Mouse (Mus musculus): Measurements from ENCODE around the gene Trpc4ap. TPM values are rescaled to one million over a fixed set of nuclear protein-coding genes. Genes with fewer than 3 reads are reported as not detected.
A peak's percentile ranks its signal among the peaks of the same experiment; 100 is the strongest.

Gene Trpc4ap
- polyA plus RNA-seq, 1 experiment from 2014 or later, result 181 TPM

DNA sequence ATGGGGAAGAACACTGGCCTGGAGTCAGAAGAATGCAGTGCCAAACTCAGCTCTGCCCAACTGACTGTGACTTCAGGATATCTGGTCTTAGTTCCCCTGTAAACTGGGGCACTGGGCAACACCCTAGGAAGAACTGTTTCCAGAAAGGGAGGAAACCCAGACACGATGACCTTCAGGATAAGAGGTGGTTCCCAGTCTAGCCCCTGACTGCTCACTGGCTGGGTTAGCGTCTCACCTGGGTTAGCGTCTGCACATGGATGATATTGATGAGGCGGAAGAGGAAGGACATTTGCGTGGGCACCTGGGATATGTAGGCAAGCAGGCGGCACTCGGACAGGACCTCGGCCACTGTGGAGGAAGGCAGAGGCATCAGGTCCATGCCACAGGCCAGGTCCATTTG, 56.2 kb downstream of the Trpc4ap start:
- Histone ChIP-seq H3K9me3 (no peaks in the 10 kb centered on the region), H3K27me3 (peaks cover 38% of the 10 kb centered on the region), H3K4me2 (replicated peaks) (no peak overlapping the region), H3K4me1 (peaks cover 4% of the 10 kb centered on the region), H3K27ac (replicated peaks) (no peak overlapping the region), H3K4me3 (no peak overlapping the region), H3K9ac (replicated peaks) (no peak overlapping the region), H3K36me3 (peaks cover 80% of the 10 kb centered on the region)
- WGBS, result 96% methylated on average over 8 of the region's 8 CpGs
- ATAC-seq (ENCODE audit: low FRiP score, low read depth), result no peak

DNA sequence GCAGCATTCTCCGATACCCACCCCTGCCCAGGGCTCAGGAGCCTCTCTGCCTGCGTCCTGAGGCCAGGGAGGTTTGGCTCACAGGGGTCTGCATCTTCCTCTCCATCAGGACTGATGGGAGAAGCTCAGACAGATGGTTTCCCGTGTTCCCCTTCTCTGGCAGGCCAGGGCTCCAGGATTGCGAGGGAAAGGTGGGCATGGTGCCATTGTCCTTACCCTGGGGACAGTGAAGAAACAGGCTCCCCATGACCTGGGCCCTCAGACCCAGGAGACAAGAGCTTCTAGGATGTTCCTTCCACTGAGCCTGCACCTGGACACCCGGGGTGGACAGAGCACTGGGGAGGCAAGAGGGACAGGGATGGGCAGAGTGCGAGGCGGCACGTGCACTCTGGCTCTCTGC, 57.6 kb downstream of the Trpc4ap start:
- Histone ChIP-seq H3K4me1 (peaks cover 17% of the 10 kb centered on the region), H3K4me2 (replicated peaks) (no peak overlapping the region), H3K4me3 (no peak overlapping the region), H3K36me3 (peaks cover 66% of the 10 kb centered on the region), H3K9ac (replicated peaks) (no peak overlapping the region), H3K9me3 (no peaks in the 10 kb centered on the region), H3K27ac (replicated peaks) (no peak overlapping the region), H3K27me3 (peaks cover 52% of the 10 kb centered on the region)
- ATAC-seq (ENCODE audit: low FRiP score, low read depth), result no peak
- 88% methylated on average over 8 of the region's 8 CpGs for WGBS

DNA sequence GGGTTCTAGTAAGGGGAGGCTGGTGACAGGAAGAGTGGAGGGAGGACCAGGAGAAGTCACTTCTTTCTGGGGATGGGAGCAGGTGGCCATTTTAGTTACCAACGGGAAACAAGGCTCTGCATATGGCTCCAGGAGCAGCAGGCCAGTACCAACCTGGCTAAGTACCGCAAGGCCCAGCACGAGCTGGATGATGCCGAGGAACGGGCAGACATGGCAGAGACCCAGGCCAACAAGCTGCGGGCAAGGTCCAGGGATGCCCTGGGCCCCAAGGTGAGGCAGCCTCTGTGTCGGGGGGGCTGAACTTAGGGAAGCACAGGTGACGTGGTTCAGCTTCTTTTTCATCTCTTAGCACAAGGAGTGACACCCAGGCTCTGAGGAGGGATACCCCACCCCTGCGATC, 58.5 kb downstream of the Trpc4ap start:
- no peak overlapping the region for H3K27ac ChIP-seq (replicated peaks)
- H3K4me1 ChIP-seq, result peaks cover 23% of the 10 kb centered on the region
- H3K27me3 ChIP-seq, result peaks cover 61% of the 10 kb centered on the region
- no peak for ATAC-seq (ENCODE audit: low FRiP score, low read depth)
- H3K4me3 ChIP-seq, result no peak overlapping the region
- H3K9ac ChIP-seq (replicated peaks), result no peak overlapping the region
- 98% methylated on average over 9 of the region's 9 CpGs for WGBS
- H3K36me3 ChIP-seq, result peaks cover 58% of the 10 kb centered on the region
- no peaks in the 10 kb centered on the region for H3K9me3 ChIP-seq
- no peak overlapping the region for H3K4me2 ChIP-seq (replicated peaks)

DNA sequence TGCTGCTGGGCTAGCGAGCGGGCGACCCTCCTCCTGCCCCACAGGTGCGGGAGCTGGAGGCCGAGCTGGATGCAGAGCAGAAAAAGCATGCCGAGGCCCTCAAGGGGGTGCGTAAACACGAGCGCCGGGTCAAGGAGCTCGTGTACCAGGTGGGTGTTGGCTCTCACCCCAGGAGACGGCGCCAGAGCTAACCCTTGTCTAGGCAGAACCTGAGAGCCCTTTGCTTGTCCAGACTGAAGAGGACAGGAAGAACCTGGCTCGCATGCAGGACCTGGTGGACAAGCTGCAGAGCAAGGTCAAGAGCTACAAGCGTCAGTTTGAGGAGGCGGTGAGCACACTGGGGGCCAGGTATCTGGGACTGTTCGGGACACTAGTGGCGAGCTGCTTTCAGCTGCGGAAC, 59.1 kb downstream of the Trpc4ap start:
- WGBS, result 63% methylated on average over 19 of the region's 19 CpGs
- Histone ChIP-seq H3K9ac (replicated peaks) (no peak overlapping the region), H3K27me3 (peaks cover 67% of the 10 kb centered on the region), H3K9me3 (no peaks in the 10 kb centered on the region), H3K36me3 (peaks cover 52% of the 10 kb centered on the region), H3K4me3 (no peak overlapping the region), H3K27ac (replicated peaks) (no peak overlapping the region), H3K4me1 (peaks cover 23% of the 10 kb centered on the region), H3K4me2 (replicated peaks) (no peak overlapping the region)
- ATAC-seq (ENCODE audit: low FRiP score, low read depth), result no peak

DNA sequence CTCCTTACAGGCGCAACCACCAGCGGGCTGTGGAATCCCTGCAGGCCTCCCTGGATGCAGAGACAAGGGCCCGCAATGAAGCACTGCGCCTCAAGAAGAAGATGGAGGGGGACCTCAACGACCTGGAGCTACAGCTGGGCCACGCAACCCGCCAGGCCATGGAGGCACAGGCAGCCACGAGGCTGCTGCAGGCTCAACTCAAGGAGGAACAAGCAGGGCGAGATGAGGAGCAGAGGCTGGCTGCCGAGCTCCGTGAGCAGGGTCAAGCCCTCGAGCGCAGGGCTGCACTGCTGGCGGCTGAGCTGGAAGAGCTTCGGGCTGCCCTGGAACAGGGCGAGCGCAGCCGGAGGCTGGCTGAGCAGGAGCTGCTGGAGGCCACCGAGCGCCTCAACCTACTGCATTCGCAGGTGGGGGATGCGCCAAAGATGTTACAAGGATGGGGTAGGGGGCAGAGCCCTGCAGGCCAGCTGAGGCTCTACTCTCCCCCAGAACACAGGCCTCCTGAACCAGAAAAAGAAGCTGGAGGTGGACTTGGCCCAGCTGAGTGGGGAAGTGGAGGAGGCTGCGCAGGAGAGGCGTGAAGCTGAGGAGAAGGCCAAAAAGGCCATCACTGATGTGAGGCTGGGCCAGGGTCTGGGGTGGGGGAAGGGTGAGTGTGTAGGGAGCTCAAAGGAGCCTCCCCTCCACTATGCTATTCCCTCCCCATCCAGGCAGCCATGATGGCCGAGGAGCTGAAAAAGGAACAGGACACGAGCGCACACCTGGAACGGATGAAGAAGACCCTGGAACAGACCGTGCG, 59.8 kb downstream of the Trpc4ap start:
- Histone ChIP-seq H3K36me3 (peaks cover 44% of the 10 kb centered on the region), H3K4me1 (peaks cover 23% of the 10 kb centered on the region), H3K9ac (replicated peaks) (no peak overlapping the region), H3K27me3 (peaks cover 75% of the 10 kb centered on the region), H3K27ac (replicated peaks) (no peak overlapping the region), H3K4me2 (replicated peaks) (no peak overlapping the region), H3K4me3 (no peak overlapping the region), H3K9me3 (no peaks in the 10 kb centered on the region)
- 61% methylated on average over 30 of the region's 30 CpGs for WGBS
- ATAC-seq (ENCODE audit: low FRiP score, low read depth), result no peak

DNA sequence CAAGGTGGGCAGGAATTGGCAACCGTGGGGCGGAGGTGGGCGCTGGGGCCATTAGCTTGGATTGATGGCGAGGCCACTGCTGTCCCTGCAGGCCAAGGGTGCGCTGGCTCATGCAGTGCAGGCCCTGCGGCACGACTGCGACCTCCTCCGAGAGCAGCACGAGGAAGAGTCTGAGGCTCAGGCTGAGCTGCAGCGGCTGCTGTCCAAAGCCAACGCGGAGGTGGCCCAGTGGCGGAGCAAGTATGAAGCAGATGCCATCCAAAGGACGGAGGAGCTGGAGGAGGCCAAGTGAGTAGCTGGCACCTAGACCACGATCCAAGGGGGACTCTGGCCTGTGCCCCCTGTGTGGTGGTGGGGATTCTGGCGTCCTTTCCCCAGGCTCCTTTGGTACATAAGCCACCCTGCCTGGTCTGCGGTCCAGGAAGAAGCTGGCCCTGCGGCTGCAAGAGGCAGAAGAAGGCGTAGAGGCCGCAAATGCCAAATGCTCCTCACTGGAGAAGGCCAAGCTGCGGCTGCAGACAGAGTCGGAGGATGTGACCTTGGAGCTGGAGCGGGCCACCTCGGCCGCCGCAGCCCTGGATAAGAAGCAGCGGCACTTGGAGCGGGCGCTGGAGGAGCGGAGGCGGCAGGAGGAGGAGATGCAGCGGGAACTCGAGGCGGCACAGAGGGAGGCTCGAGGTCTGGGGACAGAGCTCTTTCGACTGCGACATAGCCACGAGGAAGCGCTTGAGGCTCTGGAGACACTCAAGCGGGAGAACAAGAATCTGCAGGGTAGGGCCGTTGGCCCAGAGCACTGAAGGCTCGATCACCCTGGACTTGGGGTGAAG, 61.4 kb downstream of the Trpc4ap start:
- 16% methylated on average over 43 of the region's 43 CpGs for WGBS
- peak overlapping the region; percentile 15; the same call in 1 of the 2 replicates for H3K9ac ChIP-seq (replicated peaks)

DNA sequence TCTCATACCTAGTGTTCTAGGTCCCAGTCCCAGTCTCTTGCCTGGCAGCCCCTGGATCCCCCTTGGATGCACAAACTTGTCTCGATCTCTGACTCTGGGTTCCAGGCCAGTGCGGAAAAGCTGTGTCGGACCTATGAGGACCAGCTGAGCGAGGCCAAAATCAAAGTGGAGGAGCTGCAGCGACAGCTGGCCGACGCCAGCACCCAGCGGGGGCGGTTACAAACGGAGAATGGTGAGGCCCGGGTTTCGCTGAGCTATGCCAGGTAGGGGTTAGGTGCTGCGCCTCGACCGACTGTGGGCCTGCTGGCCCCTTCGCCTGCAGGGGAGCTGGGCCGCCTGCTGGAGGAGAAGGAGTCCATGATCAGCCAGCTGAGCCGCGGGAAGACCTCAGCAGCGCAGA, 62.0 kb downstream of the Trpc4ap start:
- ATAC-seq (ENCODE audit: low FRiP score, low read depth), result no peak
- Histone ChIP-seq H3K27me3 (peaks cover 94% of the 10 kb centered on the region), H3K4me1 (peaks cover 29% of the 10 kb centered on the region), H3K9ac (replicated peaks) (no peak overlapping the region; the same call in 1 of the 2 replicates), H3K9me3 (no peaks in the 10 kb centered on the region), H3K4me3 (0 out of 2 replicates have a peak overlapping the region, but pooled peaks have one; percentile 38), H3K4me2 (replicated peaks) (no peak overlapping the region), H3K36me3 (peaks cover 33% of the 10 kb centered on the region), H3K27ac (replicated peaks) (no peak overlapping the region)
- WGBS, result 11% methylated on average over 20 of the region's 20 CpGs

More for the DNA sequence above, 61.4 kb downstream of the Trpc4ap start:
- H3K36me3 ChIP-seq, result peaks cover 39% of the 10 kb centered on the region
- H3K4me3 ChIP-seq, result no peak overlapping the region
- ATAC-seq (ENCODE audit: low FRiP score, low read depth), result no peak
- peaks cover 88% of the 10 kb centered on the region for H3K27me3 ChIP-seq
- H3K27ac ChIP-seq (replicated peaks), result no peak overlapping the region
- 0 out of 2 replicates have a peak overlapping the region, but pooled peaks have one; percentile 11 for H3K4me2 ChIP-seq (replicated peaks)
- peaks cover 29% of the 10 kb centered on the region for H3K4me1 ChIP-seq
- H3K9me3 ChIP-seq, result no peaks in the 10 kb centered on the region

DNA sequence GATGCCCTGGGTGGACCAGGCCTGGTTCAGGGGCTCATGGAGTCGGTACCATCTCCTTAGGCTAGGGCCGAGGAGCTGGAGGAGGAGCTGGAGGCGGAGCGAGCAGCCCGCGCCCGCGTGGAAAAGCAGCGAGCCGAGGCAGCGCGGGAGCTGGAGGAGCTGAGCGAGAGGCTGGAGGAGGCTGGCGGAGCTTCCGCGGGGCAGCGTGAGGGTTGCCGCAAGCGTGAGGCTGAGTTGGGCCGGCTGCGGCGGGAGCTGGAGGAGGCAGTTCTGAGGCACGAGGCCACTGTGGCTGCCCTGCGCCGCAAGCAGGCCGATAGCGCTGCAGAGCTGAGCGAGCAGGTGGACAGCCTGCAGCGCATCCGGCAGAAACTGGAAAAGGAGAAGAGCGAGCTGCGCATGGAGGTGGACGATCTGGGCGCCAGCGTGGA, 62.9 kb downstream of the Trpc4ap start:
- ATAC-seq (ENCODE audit: low FRiP score, low read depth), result peak; percentile 42
- 0 out of 2 replicates have a peak overlapping the region, but pooled peaks have one; percentile 20 for H3K27ac ChIP-seq (replicated peaks)
- peak overlapping the region; percentile 66 for H3K4me2 ChIP-seq (replicated peaks)
- peak overlapping the region; percentile 38 for H3K4me3 ChIP-seq
- WGBS, result under 1% methylated on average over 34 of the region's 35 CpGs
- H3K27me3 ChIP-seq, result peaks cover 87% of the 10 kb centered on the region
- H3K4me1 ChIP-seq, result peaks cover 29% of the 10 kb centered on the region
- H3K36me3 ChIP-seq, result peaks cover 24% of the 10 kb centered on the region
- peak overlapping the region; percentile 54 for H3K9ac ChIP-seq (replicated peaks)
- no peaks in the 10 kb centered on the region for H3K9me3 ChIP-seq

DNA sequence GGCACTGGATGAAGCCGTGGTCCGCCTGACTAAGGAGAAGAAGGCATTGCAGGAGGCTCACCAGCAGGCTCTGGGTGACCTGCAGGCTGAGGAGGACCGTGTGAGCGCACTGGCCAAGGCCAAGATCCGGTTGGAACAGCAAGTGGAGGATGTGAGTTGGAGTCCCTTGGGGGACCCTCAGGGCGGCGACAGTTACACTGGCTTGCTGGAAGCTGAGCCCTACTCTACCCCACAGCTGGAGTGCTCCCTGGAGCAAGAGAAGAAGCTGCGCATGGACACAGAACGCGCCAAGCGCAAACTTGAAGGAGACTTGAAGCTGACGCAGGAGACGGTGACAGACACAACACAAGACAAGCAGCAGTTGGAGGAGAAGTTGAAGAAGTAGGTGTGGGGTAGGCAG, 63.7 kb downstream of the Trpc4ap start:
- no peak for ATAC-seq (ENCODE audit: low FRiP score, low read depth)
- peaks cover 81% of the 10 kb centered on the region for H3K27me3 ChIP-seq
- peaks cover 16% of the 10 kb centered on the region for H3K36me3 ChIP-seq
- 73% methylated on average over 13 of the region's 13 CpGs for WGBS
- H3K4me2 ChIP-seq (replicated peaks), result no peak overlapping the region
- H3K27ac ChIP-seq (replicated peaks), result no peak overlapping the region
- H3K9ac ChIP-seq (replicated peaks), result no peak overlapping the region
- H3K9me3 ChIP-seq, result no peaks in the 10 kb centered on the region
- H3K4me3 ChIP-seq, result no peak overlapping the region
- H3K4me1 ChIP-seq, result peaks cover 29% of the 10 kb centered on the region

DNA sequence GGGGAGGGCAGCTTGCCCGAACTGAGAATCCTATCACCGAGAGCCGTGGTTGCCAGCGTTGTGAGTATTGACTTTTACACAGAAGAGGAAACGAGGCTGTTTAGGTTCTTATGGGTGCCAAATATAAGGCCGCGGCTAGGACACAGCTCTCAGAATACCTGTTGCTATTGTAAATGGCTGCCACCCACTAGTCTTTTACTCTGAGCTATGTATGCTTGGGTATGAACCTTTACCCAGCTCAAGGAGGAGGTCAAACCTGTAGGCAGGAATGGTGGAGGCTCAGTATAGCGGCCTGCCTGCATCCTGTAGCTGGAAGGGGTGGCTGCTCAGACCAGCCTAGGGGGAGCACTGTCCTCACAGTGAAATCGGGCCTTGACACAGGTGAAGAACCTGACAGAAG, 64.1 kb downstream of the Trpc4ap start:
- ATAC-seq (ENCODE audit: low FRiP score, low read depth), result no peak
- 83% methylated on average over 9 of the region's 9 CpGs for WGBS
- H3K4me2 ChIP-seq (replicated peaks), result no peak overlapping the region
- H3K4me1 ChIP-seq, result peaks cover 29% of the 10 kb centered on the region
- H3K36me3 ChIP-seq, result peaks cover 12% of the 10 kb centered on the region
- no peak overlapping the region for H3K4me3 ChIP-seq
- H3K9me3 ChIP-seq, result no peaks in the 10 kb centered on the region
- peaks cover 77% of the 10 kb centered on the region for H3K27me3 ChIP-seq
- H3K9ac ChIP-seq (replicated peaks), result no peak overlapping the region
- no peak overlapping the region for H3K27ac ChIP-seq (replicated peaks)

DNA sequence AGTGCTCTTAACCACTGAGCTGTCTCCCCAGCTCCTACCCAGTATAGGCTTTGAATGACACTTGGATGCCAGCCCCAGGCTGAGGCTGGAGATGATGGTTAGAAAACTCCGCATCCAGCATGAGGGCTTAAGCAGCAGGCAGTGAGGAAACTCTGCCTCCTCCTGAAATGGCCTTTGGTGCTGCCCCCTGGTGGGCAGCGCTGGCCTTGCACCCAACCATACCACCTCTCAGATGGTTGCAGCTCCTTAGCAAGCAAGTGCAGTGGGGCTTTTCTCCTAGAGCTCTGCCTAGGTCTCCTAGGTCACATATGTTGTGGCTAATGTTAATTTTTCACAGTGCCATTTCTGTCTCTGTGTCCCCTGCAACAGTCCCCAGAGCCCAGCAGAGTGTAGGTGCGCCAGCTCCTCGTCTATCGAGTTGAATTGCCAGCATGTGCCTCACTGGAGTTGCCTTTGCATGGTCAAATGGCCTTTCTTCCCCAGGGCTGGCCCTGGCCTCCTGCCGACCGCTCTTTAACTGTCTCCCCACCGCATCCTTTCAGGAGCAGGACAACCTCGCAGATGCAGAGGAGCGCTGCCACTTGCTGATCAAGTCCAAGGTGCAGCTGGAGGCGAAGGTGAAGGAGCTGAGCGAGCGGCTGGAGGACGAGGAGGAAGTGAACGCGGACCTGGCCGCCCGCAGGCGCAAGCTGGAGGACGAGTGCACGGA, 65.0 kb downstream of the Trpc4ap start:
- 43% methylated on average over 21 of the region's 21 CpGs for WGBS
- peaks cover 29% of the 10 kb centered on the region for H3K4me1 ChIP-seq
- ATAC-seq (ENCODE audit: low FRiP score, low read depth), result no peak

More for the DNA sequence above, 65.0 kb downstream of the Trpc4ap start:
- peaks cover 3% of the 10 kb centered on the region; the same call in 1 of the 2 replicates for H3K36me3 ChIP-seq
- peaks cover 68% of the 10 kb centered on the region for H3K27me3 ChIP-seq
- H3K9me3 ChIP-seq, result no peaks in the 10 kb centered on the region
- H3K4me3 ChIP-seq, result no peak overlapping the region
- H3K4me2 ChIP-seq (replicated peaks), result no peak overlapping the region
- no peak overlapping the region for H3K9ac ChIP-seq (replicated peaks)
- no peak overlapping the region for H3K27ac ChIP-seq (replicated peaks)

Data from midbrain, embryonic 12.5 days (tissue).